Mouse (Mus musculus) liver, embryonic 15.5 days (tissue): ENCODE measurements around the gene Tmeff2. TPM values are rescaled to one million over a fixed set of nuclear protein-coding genes. Genes with fewer than 3 reads are reported as not detected.

Experiments used
- ATAC-seq: fragments of 200-750 bp; cut with Nextera tagmentation; 2 replicates; pipeline ENCODE4 v1.8.0; 2017; ENCODE audit warnings: moderate number of reproducible peaks, mild to moderate bottlenecking, moderate library complexity; ENCODE audit not compliant: insufficient read depth
- H3K27ac ChIP-seq: fragments of 300-500 bp; sonication (generic); replicated peaks from 2 replicates; pipeline ENCODE4 v1.5.1; 2015; ENCODE audit warnings: mild to moderate bottlenecking, inconsistent platforms
- H3K27me3 ChIP-seq: fragments of 300-500 bp; sonication (generic); 2 replicates; pipeline ENCODE4 v1.6.1; 2015; ENCODE audit warnings: mild to moderate bottlenecking, inconsistent platforms
- H3K36me3 ChIP-seq: fragments of 300-500 bp; sonication (generic); replicated peaks from 2 replicates; pipeline ENCODE4 v1.6.1; 2015; ENCODE audit warnings: moderate library complexity, mild to moderate bottlenecking, inconsistent platforms
- H3K4me1 ChIP-seq: fragments of 300-500 bp; sonication (generic); replicated peaks from 2 replicates; pipeline ENCODE4 v1.6.1; 2015; ENCODE audit warnings: inconsistent platforms
- H3K4me2 ChIP-seq: fragments of 300-500 bp; sonication (generic); 2 replicates; pipeline ENCODE4 v1.6.1; 2015; ENCODE audit warnings: moderate library complexity, mild to moderate bottlenecking, inconsistent platforms
- H3K4me3 ChIP-seq: fragments of 300-500 bp; sonication (generic); replicated peaks from 2 replicates; pipeline ENCODE4 v1.5.1; 2015; ENCODE audit warnings: mild to moderate bottlenecking, inconsistent platforms
- H3K9ac ChIP-seq: fragments of 300-500 bp; sonication (generic); 2 replicates; pipeline ENCODE4 v1.6.1; 2015; ENCODE audit warnings: moderate library complexity, mild to moderate bottlenecking, inconsistent platforms
- H3K9me3 ChIP-seq: fragments of 300-500 bp; sonication (generic); replicated peaks from 2 replicates; pipeline ENCODE4 v1.6.1; 2016; ENCODE audit warnings: inconsistent platforms
- WGBS: fragments of 180-500 bp; shearing (Covaris S2); methylation state at CpG from one replicate; pipeline ENCODE4 v1.1.7; 2015; ENCODE audit warnings: mixed read lengths; ENCODE audit not compliant: insufficient replicate concordance; 5-methylcytosine and 5-hydroxymethylcytosine counted together
- microRNA-seq: library from miRNA; unstranded; fragments of <30 nt; microRNA quantifications from one replicate; pipeline ENCODE4, GENCODE M21; 2016
- polyA plus RNA-seq: library from polyadenylated mRNA; unstranded; fragments of >200 nt; fragmentation: Nextera tagmentation; extraction: Ambion mirVana; gene quantifications from 2 replicates; pipeline ENCODE4 v1.2.1, GENCODE M21; 2015

Tmeff2 gene
- polyA plus RNA-seq, 1 experiment from 2014 or later, result 0.91 TPM

DNA sequence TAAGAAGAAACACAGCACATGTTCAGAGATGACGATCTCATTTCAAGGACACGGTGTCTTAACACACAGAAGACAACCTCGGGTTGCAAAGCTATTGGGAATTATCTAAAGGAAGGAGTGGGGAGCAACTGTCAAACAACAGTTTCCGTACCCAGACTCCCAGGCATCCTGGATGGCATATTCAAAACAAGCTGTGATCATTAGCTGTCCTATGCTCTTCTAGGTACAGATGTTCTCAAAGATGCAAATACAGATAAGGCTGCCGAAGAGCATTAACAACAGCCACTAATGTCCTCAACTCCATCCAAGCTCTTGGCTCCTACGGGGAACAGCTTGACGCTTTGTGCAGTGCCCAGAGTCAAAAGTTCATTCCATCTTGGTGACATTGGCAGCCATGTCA, 324.7 kb downstream of the Tmeff2 start:
- Histone ChIP-seq H3K4me1 (no peaks in the 10 kb centered on the region), H3K4me3 (no peak overlapping the region), H3K36me3 (no peaks in the 10 kb centered on the region), H3K4me2 (no peak overlapping the region), H3K27ac (no peak overlapping the region), H3K9ac (no peak overlapping the region), H3K9me3 (no peaks in the 10 kb centered on the region), H3K27me3 (no peaks in the 10 kb centered on the region)
- WGBS, result 64% methylated on average over 7 of the region's 7 CpGs
- no peak for ATAC-seq

Small RNAs within 50 kb of the gene (microRNA-seq; reads per million reads assigned to microRNA genes)
- not detected for gene Gm25736
